ENCODE assay signal across 8 mouse cellular contexts in the genomic region with DNA sequence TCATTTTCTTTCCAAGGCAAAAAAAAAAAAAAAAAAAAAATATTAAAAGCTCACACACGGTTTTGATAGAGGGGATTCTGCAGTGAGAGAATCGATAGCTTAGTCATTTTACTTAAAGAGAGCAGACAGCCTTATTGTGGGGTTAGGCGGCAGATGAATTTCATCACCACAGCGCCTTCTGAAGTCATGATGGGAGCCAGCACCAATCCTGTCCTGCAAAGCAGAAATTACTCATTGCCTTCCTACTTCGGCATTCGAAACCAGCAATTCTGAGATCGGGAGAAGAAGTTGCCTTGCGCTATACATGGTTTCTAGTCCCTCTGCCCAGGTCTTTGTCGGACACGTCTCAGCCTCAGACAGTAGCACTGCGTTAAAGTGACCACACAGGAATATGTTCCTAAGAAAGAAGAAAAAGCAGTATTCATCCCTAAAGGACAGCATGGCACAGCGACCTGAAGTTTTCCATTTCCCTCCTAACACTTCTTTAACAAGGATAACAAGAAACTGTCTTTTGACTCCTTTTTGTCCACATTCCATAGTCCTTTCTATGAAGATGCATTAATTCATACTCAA.
DNase-seq lines count a peak whose midpoint lies in the region; ATAC-seq lines count a peak whose summit lies in the region.

No protein-coding gene starts in this region.

- WGBS in embryonic facial prominence, embryonic 10.5 days: 38% methylated on average over 12 of the region's 12 CpGs
- 24% methylated on average over 12 of the region's 12 CpGs for WGBS in heart, embryonic 15.5 days
- WGBS in lung, embryonic 16.5 days: 15% methylated on average over 12 of the region's 12 CpGs

- H3K4me2 ChIP-seq in heart, embryonic 15.5 days: peak overlapping the region; percentile 89
- peak overlapping the region; percentile 91 for H3K4me2 ChIP-seq in lung, embryonic 16.5 days (ENCODE audit: low read depth, low read length)

- H3K9ac ChIP-seq in heart, embryonic 15.5 days: peak overlapping the region; percentile 53
- peak overlapping the region; percentile 68 for H3K9ac ChIP-seq in lung, embryonic 16.5 days (ENCODE audit: low read length)

- H3K27ac ChIP-seq in embryonic facial prominence, embryonic 10.5 days (replicated peaks): peak overlapping the region; percentile 84
- peak overlapping the region; percentile 86 for H3K27ac ChIP-seq in heart, embryonic 15.5 days
- H3K27ac ChIP-seq in lung, embryonic 16.5 days (ENCODE audit: low read length): peak overlapping the region; percentile 92

- H3K4me3 ChIP-seq in embryonic facial prominence, embryonic 10.5 days: peak overlapping the region; percentile 61
- H3K4me3 ChIP-seq in heart, embryonic 15.5 days: peak overlapping the region; percentile 60
- peak overlapping the region; percentile 66 for H3K4me3 ChIP-seq in lung, embryonic 16.5 days (ENCODE audit: low read length)

- H3K36me3 ChIP-seq in embryonic facial prominence, embryonic 10.5 days (replicated peaks): no peaks in the 10 kb centered on the region
- H3K36me3 ChIP-seq in heart, embryonic 15.5 days: no peaks in the 10 kb centered on the region
- H3K36me3 ChIP-seq in lung, embryonic 16.5 days (ENCODE audit: control insufficient read depth, insufficient read depth, low read length): no peaks in the 10 kb centered on the region

- H3K9me3 ChIP-seq in embryonic facial prominence, embryonic 10.5 days: no peaks in the 10 kb centered on the region
- no peaks in the 10 kb centered on the region for H3K9me3 ChIP-seq in heart, embryonic 15.5 days (replicated peaks)
- H3K9me3 ChIP-seq in lung, embryonic 16.5 days (ENCODE audit: control insufficient read depth, low read length): no peaks in the 10 kb centered on the region

- no peak for ATAC-seq in heart, embryonic 15.5 days (replicated peaks; ENCODE audit: insufficient number of reproducible peaks, insufficient read depth, low FRiP score, low read depth)
- peak; percentile 30; the same call in 1 of the 2 replicates for ATAC-seq in lung, embryonic 16.5 days (ENCODE audit: low read depth)

- peak; percentile 32 for DNase-seq in retina, postnatal 1 day
- DNase-seq in retina, embryonic 14.5 days (ENCODE audit: low spot score): no peak
- peak; percentile 11 for DNase-seq in embryonic facial prominence, embryonic 10.5 days (ENCODE audit: low spot score)
- DNase-seq in layer of hippocampus, adult 18-20 months (ENCODE audit: low spot score in 2 of 2): peak; percentile 45 to 55
- peak; percentile 48 to 58 for DNase-seq in right cerebral cortex, adult 2 months (ENCODE audit: low spot score in 2 of 2)
- no peak for DNase-seq in spleen, postnatal 10 days (ENCODE audit: low spot score in 2 of 2)

- no peaks in the 10 kb centered on the region for H3K27me3 ChIP-seq in embryonic facial prominence, embryonic 10.5 days (replicated peaks; ENCODE audit: low read depth, poor library complexity, severe bottlenecking)
- H3K27me3 ChIP-seq in heart, embryonic 15.5 days: no peaks in the 10 kb centered on the region
- no peaks in the 10 kb centered on the region for H3K27me3 ChIP-seq in lung, embryonic 16.5 days (ENCODE audit: control insufficient read depth, insufficient read depth, low read depth, low read length)

- peaks cover 27% of the 10 kb centered on the region for H3K4me1 ChIP-seq in embryonic facial prominence, embryonic 10.5 days
- H3K4me1 ChIP-seq in heart, embryonic 15.5 days (replicated peaks): peaks cover 2% of the 10 kb centered on the region; the same call in 1 of the 2 replicates
- H3K4me1 ChIP-seq in lung, embryonic 16.5 days (replicated peaks; ENCODE audit: control insufficient read depth, insufficient read depth, low read length): peaks cover 7% of the 10 kb centered on the region

Comparison
In these comparisons a context has a peak if more than half of its experiments do, and no peak if none do; other contexts are left out.
1. DNase-seq: peak in retina, postnatal 1 day (single experiment), embryonic facial prominence, embryonic 10.5 days (single experiment), layer of hippocampus, adult 18-20 months (2 of 2) and right cerebral cortex, adult 2 months (2 of 2); none in retina, embryonic 14.5 days (single experiment) and spleen, postnatal 10 days (0 of 2).
2. Peak in every context shown above with its lines, with median percentiles within 50 percentile points of each other: H3K27ac ChIP-seq and H3K4me3 ChIP-seq.